Mouse (Mus musculus): ENCODE data around the gene Emid1.

GRCm38 (mm10) chr11:5060756-5061412 is 91.2 kb downstream of the Emid1 start:
- TF ChIP-seq CTCF (IDR thresholded peaks at IDR 0.05 in 2 of 3, conservative IDR thresholded peaks at IDR 0.05 in 1 of 3; ENCODE audit: control insufficient read depth in 1 of 3, insufficient read depth in 1 of 3, low read depth in 2 of 3, low read length in 3 of 3, poor library complexity in 1 of 3, severe bottlenecking in 1 of 3) (no peak), EP300 (IDR thresholded peaks at IDR 0.05; ENCODE audit: low read depth in 1 of 2, low read length in 2 of 2) (no peak), POLR2A (IDR thresholded peaks at IDR 0.05; ENCODE audit: control insufficient read depth in 1 of 2, insufficient read depth in 1 of 2, low read depth in 1 of 2, low read length in 2 of 2, poor library complexity in 1 of 2) (no peak), USF1 (IDR thresholded peaks at IDR 0.05; ENCODE audit: low read depth, low read length) (no peak), CHD2 (IDR thresholded peaks at IDR 0.05; ENCODE audit: low read length) (no peak), MAFK (IDR thresholded peaks at IDR 0.05; ENCODE audit: borderline replicate concordance, low read depth, low read length) (no peak), NELFE (IDR thresholded peaks at IDR 0.05; ENCODE audit: low read depth, low read length) (no peak)
